Mouse (Mus musculus): Measurements from ENCODE around the gene Rere.

- TF ChIP-seq CTCF (IDR thresholded peaks at IDR 0.05) (no peak), EP300 (IDR thresholded peaks at IDR 0.05) (no peak)
Observed at GRCm38 (mm10) chr4:150248917-150249316, 32.5 kb upstream of the Rere start.

Data from lung, postnatal 0 days (tissue).